Mouse (Mus musculus) left cerebral cortex, postnatal 4 days (tissue): ENCODE results near the gene Hist2h3b. TPM values are rescaled to one million over a fixed set of nuclear protein-coding genes. Genes with fewer than 3 reads are reported as not detected.
"Not testable (repeated sequence)": the region's sequence is repeated elsewhere in the genome, so short reads cannot be mapped to it uniquely, and the experiment has no call there.

Source experiments
- DNase-seq: peaks from one replicate; pipeline ENCODE4 v3.0.0-alpha.2; 2022
- intact Hi-C: fragments of 180-260 bp; cut with DNase I; formaldehyde crosslinking; loops from one replicate; pipeline ENCODE4 v1.15.1; 2025
- total RNA-seq, 2 experiments: library from RNA; stranded (reverse); gene quantifications; 2 replicates each; pipeline ENCODE4 v1.2.3; 2021

Gene Hist2h3b
- total RNA-seq, 2 experiments from 2014 or later: 250 to 268 TPM

GRCm38 (mm10) chr3:96262216-96262875 lies 6.1 kb upstream of the Hist2h3b start:
- DNase-seq: peak; percentile 81
- intact Hi-C loops: loop anchor here (10.0 kb wide), 1 partner anchor 198 kb away; no protein-coding TSS in a partner anchor

GRCm38 (mm10) chr3:96262979-96263550 lies 5.4 kb upstream of the Hist2h3b start, which contains the start of gene Hist2h4:
Gene Hist2h4 (minus strand): TSS chr3:96263311.
- intact Hi-C loops: loop anchor here (10.0 kb wide), 1 partner anchor 198 kb away; no protein-coding TSS in a partner anchor
- peak; percentile 94 for DNase-seq

- intact Hi-C loops: loop anchor here (10.0 kb wide), 1 partner anchor 199 kb away; no protein-coding TSS in a partner anchor
- DNase-seq: no peak
These were observed 4.7 kb upstream of the Hist2h3b start for GRCm38 (mm10) chr3:96263558-96264403.

- DNase-seq: no peak
- intact Hi-C loops: loop anchor here (10.0 kb wide), 1 partner anchor 200 kb away; no protein-coding TSS in a partner anchor
These were observed 4.0 kb upstream of the Hist2h3b start for GRCm38 (mm10) chr3:96264404-96264949.

DNA sequence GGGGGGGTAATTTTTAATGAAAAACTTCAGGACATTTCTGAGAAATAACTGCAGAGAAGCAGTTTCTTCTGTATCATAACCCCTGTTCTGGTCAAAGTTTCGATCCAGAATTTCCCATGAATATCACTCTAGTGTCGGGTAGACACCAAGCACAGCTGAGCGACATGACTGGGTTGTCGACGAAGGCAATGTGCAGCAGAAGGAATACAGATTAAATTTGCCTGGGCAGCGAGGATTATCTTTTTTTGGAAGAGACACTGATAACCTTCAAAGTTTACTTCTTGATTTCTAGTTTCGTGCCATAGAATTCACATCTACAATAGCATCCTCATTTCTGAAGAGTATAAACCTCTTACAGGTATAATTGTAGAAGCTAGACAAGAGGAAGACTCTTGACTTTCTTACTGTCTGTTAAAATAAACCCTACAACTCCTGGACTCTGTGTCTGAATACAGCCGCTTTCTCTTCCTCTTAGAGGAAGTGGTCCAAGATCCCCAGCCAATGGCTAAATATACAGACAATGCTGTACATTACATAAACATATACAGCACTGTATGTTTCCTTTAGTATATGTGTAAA lies 2.2 kb upstream of the Hist2h3b start:
- intact Hi-C loops: loop anchor here (10.0 kb wide), 1 partner anchor 201 kb away; no protein-coding TSS in a partner anchor
- no peak for DNase-seq

DNA sequence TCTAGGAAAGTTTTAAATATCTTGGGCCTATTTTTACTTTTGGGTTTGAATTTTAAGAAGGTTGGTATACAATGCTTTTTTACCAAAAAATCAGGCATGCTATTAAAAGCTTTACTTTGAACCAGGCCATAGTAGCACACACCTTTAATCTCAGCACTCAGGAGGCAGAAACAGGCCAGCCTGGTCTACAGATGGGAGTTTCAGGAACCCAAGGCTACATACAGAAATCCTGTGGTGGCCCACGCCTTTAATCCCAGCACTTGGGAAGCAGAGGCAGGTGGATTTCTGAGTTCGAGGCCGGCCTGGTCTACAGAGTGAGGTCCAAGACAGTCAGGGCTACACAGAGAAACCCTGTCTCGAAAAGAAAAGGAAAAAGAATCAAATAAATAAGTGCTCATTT lies 913 bp upstream of the Hist2h3b start:
- DNase-seq: no peak
- intact Hi-C loops: loop anchor here (10.0 kb wide), 1 partner anchor 203 kb away; no protein-coding TSS in a partner anchor

- intact Hi-C loops: loop anchor here (10.0 kb wide), 1 partner anchor 204 kb away; no protein-coding TSS in a partner anchor
These were observed 423 bp downstream of the Hist2h3b start for GRCm38 (mm10) chr3:96268776-96269378.

GRCm38 (mm10) chr3:96269511-96270474 lies 1.3 kb downstream of the Hist2h3b start, which contains the start of gene Hist2h2bb:
Gene Hist2h2bb (plus strand): TSS chr3:96269752.
- intact Hi-C loops: loop anchor here (10.0 kb wide), 1 partner anchor 205 kb away; no protein-coding TSS in a partner anchor

More at GRCm38 (mm10) chr3:96268776-96269378, 423 bp downstream of the Hist2h3b start:
- DNase-seq: not testable (repeated sequence)

GRCm38 (mm10) chr3:96273591-96274465 lies 5.4 kb downstream of the Hist2h3b start:
- intact Hi-C loops: no loop called here
- no peak for DNase-seq

More at GRCm38 (mm10) chr3:96269511-96270474, 1.3 kb downstream of the Hist2h3b start, which contains the start of gene Hist2h2bb:
- DNase-seq: peak; percentile 87

DNA sequence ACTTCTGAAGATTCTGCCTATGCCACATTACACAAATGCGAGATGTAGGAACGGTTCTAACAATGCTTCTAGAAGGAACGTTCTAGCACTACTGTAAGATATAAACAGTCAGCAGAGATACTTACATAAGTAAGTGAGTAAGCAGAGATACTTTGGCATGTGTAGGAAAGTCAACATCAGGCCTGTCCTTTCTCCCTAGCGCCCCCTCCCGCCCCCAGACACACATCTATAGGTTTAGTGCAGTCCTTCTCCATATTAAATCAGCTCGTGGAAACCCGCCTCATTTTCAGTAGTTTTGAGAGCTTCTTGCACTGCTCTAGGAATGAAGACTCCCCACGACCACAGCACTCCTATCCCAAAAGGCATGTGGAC lies 9.0 kb downstream of the Hist2h3b start:
- peak; percentile 56 for DNase-seq
- intact Hi-C loops: no loop called here

- peak; percentile 95 for DNase-seq
- intact Hi-C loops: no loop called here
These were observed 9.6 kb downstream of the Hist2h3b start for GRCm38 (mm10) chr3:96277800-96278624.

GRCm38 (mm10) chr3:96280660-96281059 lies 12.2 kb downstream of the Hist2h3b start:
- no peak for DNase-seq
- intact Hi-C loops: no loop called here

GRCm38 (mm10) chr3:96284457-96284856 lies 16.0 kb downstream of the Hist2h3b start:
- DNase-seq: no peak
- intact Hi-C loops: no loop called here

DNA sequence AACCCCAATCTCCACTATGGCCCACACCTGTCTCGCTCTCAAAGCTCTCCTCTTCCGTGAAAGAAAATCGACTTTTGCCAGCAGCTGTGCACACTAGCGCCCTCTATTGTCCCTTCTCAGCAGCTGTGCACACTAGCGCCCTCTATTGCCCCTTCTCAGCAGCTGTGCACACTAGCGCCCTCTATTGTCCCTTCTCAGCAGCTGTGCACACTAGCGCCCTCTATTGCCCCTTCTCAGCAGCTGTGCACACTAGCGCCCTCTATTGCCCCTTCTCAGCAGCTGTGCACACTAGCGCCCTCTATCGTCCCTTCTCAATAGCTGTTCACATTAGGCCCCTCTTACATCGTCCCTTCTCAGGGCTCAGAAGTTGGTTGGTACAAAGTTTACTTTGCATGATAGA lies 18.9 kb downstream of the Hist2h3b start:
- DNase-seq: not testable (repeated sequence)
- intact Hi-C loops: loop anchor here (5.0 kb wide), 2 partner anchors 155 to 215 kb away; no protein-coding TSS in a partner anchor

- intact Hi-C loops: loop anchor here (5.0 kb wide), 2 partner anchors 153 to 213 kb away; no protein-coding TSS in a partner anchor
- no peak for DNase-seq
These were observed 20.7 kb downstream of the Hist2h3b start for GRCm38 (mm10) chr3:96289201-96289600.

- intact Hi-C loops, DNase-seq: not testable (repeated sequence)
These were observed 22.3 kb downstream of the Hist2h3b start for GRCm38 (mm10) chr3:96290727-96291126.
